In genomic region chr7:98051980-98052379, GRCm38 (mm10) we compare ENCODE assay signal across 8 mouse cellular contexts.
DNase-seq lines count a peak whose midpoint lies in the region; ATAC-seq lines count a peak whose summit lies in the region.

No protein-coding gene starts in this region.

- peak; percentile 7 to 23 for DNase-seq in frontal cortex, postnatal 36 days (ENCODE audit: low spot score in 2 of 2)
- DNase-seq in frontal cortex, postnatal 10 days (ENCODE audit: low spot score in 2 of 2): no peak
- DNase-seq in right cerebral cortex, adult 18-20 months: peak; percentile 14
- no peak for DNase-seq in right cerebral cortex, postnatal 36 days (ENCODE audit: low spot score in 2 of 2)
- peak; percentile 69 for DNase-seq in embryo, embryonic 11 days
- DNase-seq in kidney, postnatal 36 days: peak; percentile 16 to 81
- DNase-seq in yolk sac, embryonic 10.5 days (ENCODE audit: low spot score): peak; percentile 32

- peak; percentile 80 for ATAC-seq in megakaryocyte progenitor cell, adult 5-6 weeks (replicated peaks; ENCODE audit: poor library complexity)

Comparison
In these comparisons a context has a peak if more than half of its experiments do, and no peak if none do; other contexts are left out.
1. DNase-seq: peak in frontal cortex, postnatal 36 days (2 of 2), right cerebral cortex, adult 18-20 months (single experiment), embryo, embryonic 11 days (single experiment), kidney, postnatal 36 days (2 of 2) and yolk sac, embryonic 10.5 days (single experiment); none in frontal cortex, postnatal 10 days (0 of 2) and right cerebral cortex, postnatal 36 days (0 of 2).